Mouse (Mus musculus): ENCODE results near the gene Pfdn5. TPM values are rescaled to one million over a fixed set of nuclear protein-coding genes. Genes with fewer than 3 reads are reported as not detected.
A peak's percentile ranks its signal among the peaks of the same experiment; 100 is the strongest.

Gene Pfdn5
- polyA plus RNA-seq, 1 experiment from 2014 or later, result 490 TPM

DNA sequence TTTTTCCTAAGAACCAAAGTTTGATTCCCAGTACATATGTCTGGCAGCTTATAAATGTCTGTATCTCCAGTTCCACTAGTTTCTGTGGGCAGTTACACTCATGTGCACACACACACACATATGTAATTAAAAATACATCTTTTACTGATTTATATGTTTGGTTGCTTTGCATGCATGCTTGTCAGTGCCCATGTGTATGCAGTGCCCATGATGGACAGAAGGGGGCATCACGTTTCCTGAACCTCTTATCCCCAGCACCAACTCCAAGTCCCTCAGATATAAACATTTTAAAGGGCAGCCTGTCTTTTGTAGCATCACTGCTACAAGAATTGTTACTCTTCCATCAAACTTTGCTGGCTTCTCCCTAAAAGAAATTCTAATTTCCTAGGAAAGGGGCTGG is 15.7 kb downstream of the Pfdn5 start:
- Histone ChIP-seq H3K4me2 (ENCODE audit: low read depth, severe bottlenecking) (no peak overlapping the region), H3K4me3 (ENCODE audit: low read depth, low read length) (no peak overlapping the region), H3K9ac (ENCODE audit: low read length) (no peak overlapping the region), H3K27me3 (ENCODE audit: control insufficient read depth, insufficient read depth, low read length) (no peaks in the 10 kb centered on the region), H3K4me1 (ENCODE audit: control insufficient read depth, insufficient read depth, low read length) (no peaks in the 10 kb centered on the region), H3K9me3 (ENCODE audit: control insufficient read depth, low read length) (no peaks in the 10 kb centered on the region), H3K36me3 (ENCODE audit: control insufficient read depth, insufficient read depth, low read length) (peaks cover 27% of the 10 kb centered on the region), H3K27ac (replicated peaks; ENCODE audit: low read depth, low read length) (no peak overlapping the region)
- no peak for ATAC-seq (ENCODE audit: insufficient number of reproducible peaks, low FRiP score, low TSS enrichment, low read depth)
- DNase-seq (ENCODE audit: low spot score), result peak; percentile 69
- WGBS, result 21% methylated on average over 1 of the region's 1 CpGs

DNA sequence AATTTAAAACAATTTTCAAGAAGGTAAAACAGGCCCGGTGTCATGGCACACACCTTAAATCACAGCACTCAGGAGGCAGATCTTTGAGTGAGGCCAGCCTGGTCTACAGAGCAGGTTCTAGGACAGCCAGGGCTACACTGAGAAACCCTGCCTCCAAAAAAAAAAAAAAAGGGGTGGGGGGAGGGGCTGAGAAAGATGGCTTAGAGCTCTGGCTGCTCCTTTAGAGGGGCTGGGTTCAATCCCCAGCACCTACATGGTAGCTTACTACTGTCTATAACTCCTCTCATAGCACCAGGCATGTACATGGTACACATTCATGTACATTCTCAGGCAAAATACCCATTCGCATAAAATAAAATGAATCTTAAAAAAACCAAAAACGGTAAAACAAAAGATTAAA is 18.6 kb downstream of the Pfdn5 start:
- no peaks in the 10 kb centered on the region for H3K9me3 ChIP-seq (ENCODE audit: control insufficient read depth, low read length)
- H3K4me2 ChIP-seq (ENCODE audit: low read depth, severe bottlenecking), result no peak overlapping the region
- DNase-seq (ENCODE audit: low spot score) (no peak), ATAC-seq (ENCODE audit: insufficient number of reproducible peaks, low FRiP score, low TSS enrichment, low read depth) (no peak)
- H3K4me1 ChIP-seq (ENCODE audit: control insufficient read depth, insufficient read depth, low read length), result no peaks in the 10 kb centered on the region
- H3K27ac ChIP-seq (replicated peaks; ENCODE audit: low read depth, low read length), result no peak overlapping the region
- no peak overlapping the region for H3K9ac ChIP-seq (ENCODE audit: low read length)
- no peak overlapping the region for H3K4me3 ChIP-seq (ENCODE audit: low read depth, low read length)
- H3K36me3 ChIP-seq (ENCODE audit: control insufficient read depth, insufficient read depth, low read length), result peaks cover 11% of the 10 kb centered on the region
- H3K27me3 ChIP-seq (ENCODE audit: control insufficient read depth, insufficient read depth, low read length), result no peaks in the 10 kb centered on the region
- 98% methylated on average over 3 of the region's 3 CpGs for WGBS

DNA sequence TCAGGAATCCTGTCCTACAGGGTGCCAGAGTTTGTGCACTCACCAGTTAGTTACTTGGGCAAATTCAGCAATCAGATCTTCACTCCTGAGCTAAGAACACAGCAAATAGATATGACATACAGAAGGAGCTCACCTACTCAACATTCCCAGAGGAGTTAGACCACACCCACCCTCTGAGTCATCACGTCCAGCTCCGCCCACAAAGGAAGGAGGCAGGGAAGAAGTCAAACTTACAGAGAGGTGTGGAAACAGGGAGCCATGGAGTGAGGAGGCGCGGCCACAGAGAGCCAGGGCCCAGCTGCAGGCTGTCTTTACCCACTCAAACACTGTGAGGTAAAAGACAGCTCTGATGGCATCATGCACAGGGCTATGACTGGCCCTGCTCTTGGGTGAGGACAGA is 20.5 kb downstream of the Pfdn5 start:
- peaks cover 11% of the 10 kb centered on the region for H3K36me3 ChIP-seq (ENCODE audit: control insufficient read depth, insufficient read depth, low read length)
- 71% methylated on average over 4 of the region's 4 CpGs for WGBS

DNA sequence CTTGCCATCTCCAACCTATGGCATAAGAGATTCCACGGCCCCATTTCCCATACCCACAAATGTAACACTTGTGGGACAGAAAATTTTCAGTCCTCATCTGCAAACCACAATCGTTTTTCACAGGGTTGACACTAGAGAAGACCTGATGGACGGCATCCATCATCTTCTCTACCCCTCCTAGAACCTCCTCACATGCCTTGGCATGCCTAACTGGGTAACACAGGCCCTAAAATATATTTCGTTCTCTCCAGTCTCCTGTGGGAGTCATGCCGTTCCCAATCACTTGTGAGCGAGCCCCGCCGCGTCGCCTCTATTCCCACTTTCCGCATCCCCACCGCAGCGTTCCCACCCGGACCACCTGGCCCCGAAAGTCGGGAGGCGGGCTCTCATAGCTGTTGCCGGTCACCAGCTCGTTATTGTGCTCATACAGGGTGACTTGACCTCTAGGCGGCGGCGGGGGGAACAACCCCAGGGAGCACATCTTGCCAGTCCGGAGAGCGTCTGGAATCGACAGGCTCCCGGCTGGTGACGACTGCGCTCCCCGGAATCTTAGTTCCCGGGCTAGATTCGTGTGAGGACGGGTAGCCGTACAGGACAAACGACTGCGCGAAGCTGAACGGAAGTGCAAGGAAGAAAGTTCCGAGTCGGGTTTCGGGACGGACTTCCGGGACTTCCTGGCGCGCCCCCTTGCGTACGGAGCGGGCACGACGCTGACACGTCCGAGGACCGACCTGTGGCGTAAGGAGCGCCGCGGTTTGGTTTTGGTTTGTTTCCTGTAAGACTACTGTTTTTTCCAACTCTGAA is 24.4 kb downstream of the Pfdn5 start, which contains the start of gene Aaas:
TSS of gene Aaas (minus strand) at position 634 of the 804 bp plus-strand sequence.
- Histone ChIP-seq H3K9me3 (ENCODE audit: control insufficient read depth, low read length) (no peaks in the 10 kb centered on the region), H3K27me3 (ENCODE audit: control insufficient read depth, insufficient read depth, low read length) (no peaks in the 10 kb centered on the region), H3K4me1 (ENCODE audit: control insufficient read depth, insufficient read depth, low read length) (peaks cover 8% of the 10 kb centered on the region; the same call in 1 of the 2 replicates), H3K27ac (replicated peaks; ENCODE audit: low read depth, low read length) (peak within 1 kb of the TSS; percentile 65; the same call in 1 of the 2 replicates), H3K36me3 (ENCODE audit: control insufficient read depth, insufficient read depth, low read length) (peaks cover 4% of the 10 kb centered on the region; the same call in 1 of the 2 replicates), H3K4me2 (ENCODE audit: low read depth, severe bottlenecking) (peak within 1 kb of the TSS; percentile 86), H3K9ac (ENCODE audit: low read length) (peak within 1 kb of the TSS; percentile 89), H3K4me3 (ENCODE audit: low read depth, low read length) (peak within 1 kb of the TSS; percentile 90)
- DNase-seq (ENCODE audit: low spot score) (peak; percentile 98), ATAC-seq (ENCODE audit: insufficient number of reproducible peaks, low FRiP score, low TSS enrichment, low read depth) (peak; percentile 79)
- WGBS, result under 1% methylated on average over 56 of the region's 56 CpGs

More for the DNA sequence above, 20.5 kb downstream of the Pfdn5 start:
- Histone ChIP-seq H3K4me2 (ENCODE audit: low read depth, severe bottlenecking) (no peak overlapping the region), H3K4me1 (ENCODE audit: control insufficient read depth, insufficient read depth, low read length) (peaks cover 8% of the 10 kb centered on the region; the same call in 1 of the 2 replicates), H3K27ac (replicated peaks; ENCODE audit: low read depth, low read length) (no peak overlapping the region), H3K27me3 (ENCODE audit: control insufficient read depth, insufficient read depth, low read length) (no peaks in the 10 kb centered on the region), H3K4me3 (ENCODE audit: low read depth, low read length) (no peak overlapping the region), H3K9ac (ENCODE audit: low read length) (no peak overlapping the region), H3K9me3 (ENCODE audit: control insufficient read depth, low read length) (no peaks in the 10 kb centered on the region)
- DNase-seq (ENCODE audit: low spot score) (no peak), ATAC-seq (ENCODE audit: insufficient number of reproducible peaks, low FRiP score, low TSS enrichment, low read depth) (no peak)

DNA sequence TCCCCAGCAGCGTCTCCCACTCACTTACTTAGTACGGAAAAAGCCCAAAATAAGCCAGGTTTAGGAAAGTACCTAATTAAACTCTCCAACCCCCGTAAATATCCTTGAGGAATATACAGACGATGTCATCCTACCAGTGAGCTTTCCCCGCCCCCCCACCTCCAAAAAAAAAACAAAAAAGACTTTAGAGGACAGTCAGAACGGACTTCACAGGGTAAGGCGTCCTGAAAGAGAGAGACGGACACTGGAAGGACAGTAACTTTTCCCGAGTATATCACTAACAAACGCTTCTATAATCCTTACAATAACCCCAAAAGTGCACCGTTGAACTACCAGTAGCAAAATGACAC is 25.0 kb downstream of the Pfdn5 start:
- ATAC-seq (ENCODE audit: insufficient number of reproducible peaks, low FRiP score, low TSS enrichment, low read depth), result peak; percentile 4; the same call in 1 of the 2 replicates

DNA sequence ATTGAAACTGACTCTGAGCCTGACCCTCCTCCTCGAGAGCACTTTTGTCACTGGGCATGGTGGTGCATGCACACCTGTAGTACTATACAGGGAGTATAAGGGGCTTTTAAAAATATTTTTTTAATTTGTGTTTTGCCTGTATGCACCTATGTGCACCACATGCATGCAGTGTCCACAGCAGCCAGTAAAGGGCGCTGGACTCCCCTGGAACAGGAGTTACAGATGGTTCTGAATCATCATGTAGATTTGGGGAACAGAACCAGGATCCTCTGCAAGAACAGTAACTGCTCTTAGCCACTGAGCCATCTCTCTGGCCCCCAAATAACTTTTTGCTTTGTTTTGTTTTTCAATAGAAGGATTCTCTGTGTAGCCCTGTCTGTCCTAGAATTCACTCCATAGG is 26.3 kb downstream of the Pfdn5 start:
- WGBS, result 58% methylated on average over 2 of the region's 2 CpGs
- Histone ChIP-seq H3K27me3 (ENCODE audit: control insufficient read depth, insufficient read depth, low read length) (no peaks in the 10 kb centered on the region), H3K36me3 (ENCODE audit: control insufficient read depth, insufficient read depth, low read length) (no peaks in the 10 kb centered on the region; the same call in 1 of the 2 replicates), H3K4me3 (ENCODE audit: low read depth, low read length) (no peak overlapping the region), H3K4me1 (ENCODE audit: control insufficient read depth, insufficient read depth, low read length) (peaks cover 22% of the 10 kb centered on the region), H3K4me2 (ENCODE audit: low read depth, severe bottlenecking) (no peak overlapping the region), H3K9me3 (ENCODE audit: control insufficient read depth, low read length) (no peaks in the 10 kb centered on the region), H3K9ac (ENCODE audit: low read length) (no peak overlapping the region), H3K27ac (replicated peaks; ENCODE audit: low read depth, low read length) (no peak overlapping the region)
- ATAC-seq (ENCODE audit: insufficient number of reproducible peaks, low FRiP score, low TSS enrichment, low read depth) (no peak), DNase-seq (ENCODE audit: low spot score) (no peak)

More for the DNA sequence above, 25.0 kb downstream of the Pfdn5 start:
- no peak for DNase-seq (ENCODE audit: low spot score)
- peak overlapping the region; percentile 57 for H3K9ac ChIP-seq (ENCODE audit: low read length)
- no peaks in the 10 kb centered on the region; the same call in 1 of the 2 replicates for H3K36me3 ChIP-seq (ENCODE audit: control insufficient read depth, insufficient read depth, low read length)
- no peaks in the 10 kb centered on the region for H3K27me3 ChIP-seq (ENCODE audit: control insufficient read depth, insufficient read depth, low read length)
- H3K4me1 ChIP-seq (ENCODE audit: control insufficient read depth, insufficient read depth, low read length), result peaks cover 12% of the 10 kb centered on the region
- H3K27ac ChIP-seq (replicated peaks; ENCODE audit: low read depth, low read length), result 0 out of 2 replicates have a peak overlapping the region, but pooled peaks have one; percentile 26
- H3K4me3 ChIP-seq (ENCODE audit: low read depth, low read length), result peak overlapping the region; percentile 90
- peak overlapping the region; percentile 86 for H3K4me2 ChIP-seq (ENCODE audit: low read depth, severe bottlenecking)
- 11% methylated on average over 11 of the region's 11 CpGs for WGBS
- H3K9me3 ChIP-seq (ENCODE audit: control insufficient read depth, low read length), result no peaks in the 10 kb centered on the region

DNA sequence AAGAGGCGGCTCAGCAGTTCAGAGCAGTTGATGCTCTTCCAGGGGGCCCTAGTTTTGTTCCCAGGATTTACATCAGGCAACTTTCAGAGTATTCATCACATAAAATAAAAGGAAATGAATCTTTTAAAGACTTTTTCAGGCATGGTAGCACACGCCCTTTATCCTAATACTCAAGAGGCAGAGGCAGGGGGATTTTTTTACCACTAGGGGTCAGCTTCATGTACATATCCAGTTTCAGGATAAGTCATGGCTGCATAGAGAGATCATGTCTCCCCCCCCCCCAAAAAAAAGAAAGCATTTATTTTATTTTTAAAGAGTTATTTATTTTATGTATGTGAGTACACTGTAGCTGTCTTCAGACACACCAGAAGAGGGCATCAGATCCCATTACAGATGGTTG is 28.1 kb downstream of the Pfdn5 start:
- H3K36me3 ChIP-seq (ENCODE audit: control insufficient read depth, insufficient read depth, low read length), result no peaks in the 10 kb centered on the region
- no peaks in the 10 kb centered on the region; the same call in 1 of the 2 replicates for H3K27me3 ChIP-seq (ENCODE audit: control insufficient read depth, insufficient read depth, low read length)
- H3K27ac ChIP-seq (replicated peaks; ENCODE audit: low read depth, low read length), result no peak overlapping the region
- no peaks in the 10 kb centered on the region for H3K9me3 ChIP-seq (ENCODE audit: control insufficient read depth, low read length)
- H3K4me2 ChIP-seq (ENCODE audit: low read depth, severe bottlenecking), result no peak overlapping the region
- peaks cover 35% of the 10 kb centered on the region for H3K4me1 ChIP-seq (ENCODE audit: control insufficient read depth, insufficient read depth, low read length)
- 84% methylated on average over 2 of the region's 2 CpGs for WGBS
- H3K9ac ChIP-seq (ENCODE audit: low read length), result no peak overlapping the region
- ATAC-seq (ENCODE audit: insufficient number of reproducible peaks, low FRiP score, low TSS enrichment, low read depth) (no peak), DNase-seq (ENCODE audit: low spot score) (no peak)
- no peak overlapping the region for H3K4me3 ChIP-seq (ENCODE audit: low read depth, low read length)

DNA sequence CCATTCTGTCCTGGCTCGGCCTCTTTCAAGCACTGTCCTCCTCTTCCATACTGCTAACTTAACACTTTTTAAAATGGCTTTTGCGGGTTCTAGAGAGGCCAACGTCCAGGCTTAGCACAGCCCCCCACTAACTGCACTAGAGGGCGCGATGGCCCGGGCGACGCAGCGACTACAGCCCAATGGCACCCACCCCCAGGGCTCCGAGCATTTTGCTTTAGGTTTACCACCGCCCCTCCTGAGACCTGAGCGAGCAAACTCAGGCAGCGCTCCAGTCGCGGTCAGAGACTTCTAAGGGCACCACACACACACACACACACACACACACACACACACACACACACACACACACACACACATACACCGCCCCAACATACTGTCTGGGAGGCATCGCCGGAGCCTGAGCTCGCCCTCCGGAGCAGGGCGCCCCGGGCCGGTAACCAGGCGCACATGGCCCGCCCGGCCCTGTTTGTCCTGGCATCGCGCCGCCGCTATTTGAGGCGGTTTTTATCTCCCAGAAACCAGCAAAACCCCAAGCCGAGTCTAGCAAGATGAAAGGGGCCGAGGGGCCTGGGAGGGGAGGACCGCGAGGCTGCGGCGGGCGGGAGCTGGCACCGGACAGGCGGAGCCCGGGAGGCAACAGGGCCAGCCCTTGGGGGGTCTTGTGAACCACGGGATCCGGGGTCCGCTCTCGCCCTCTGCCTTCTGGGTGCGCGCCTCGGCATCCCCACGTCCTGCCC is 29.4 kb downstream of the Pfdn5 start:
- peak; percentile 82 for DNase-seq (ENCODE audit: low spot score)
- under 1% methylated on average over 49 of the region's 49 CpGs for WGBS
- Histone ChIP-seq H3K4me3 (ENCODE audit: low read depth, low read length) (peak overlapping the region; percentile 44), H3K9ac (ENCODE audit: low read length) (peak overlapping the region; percentile 80), H3K27me3 (ENCODE audit: control insufficient read depth, insufficient read depth, low read length) (no peaks in the 10 kb centered on the region; the same call in 1 of the 2 replicates), H3K36me3 (ENCODE audit: control insufficient read depth, insufficient read depth, low read length) (no peaks in the 10 kb centered on the region), H3K4me1 (ENCODE audit: control insufficient read depth, insufficient read depth, low read length) (peaks cover 34% of the 10 kb centered on the region), H3K27ac (replicated peaks; ENCODE audit: low read depth, low read length) (peak overlapping the region; percentile 94), H3K9me3 (ENCODE audit: control insufficient read depth, low read length) (no peaks in the 10 kb centered on the region), H3K4me2 (ENCODE audit: low read depth, severe bottlenecking) (peak overlapping the region; percentile 71)
- peak; percentile 45; the same call in 1 of the 2 replicates for ATAC-seq (ENCODE audit: insufficient number of reproducible peaks, low FRiP score, low TSS enrichment, low read depth)

All from limb, embryonic 11.5 days (tissue).